Mouse (Mus musculus): ENCODE data around the gene Srrm2. TPM values are rescaled to one million over a fixed set of nuclear protein-coding genes. Genes with fewer than 3 reads are reported as not detected.
"Not testable (repeated sequence)": the region's sequence is repeated elsewhere in the genome, so short reads cannot be mapped to it uniquely, and the experiment has no call there.

Srrm2 gene
- polyA plus RNA-seq, 1 experiment from 2014 or later = 536 TPM

GRCm38 (mm10) chr17:23771284-23772218 is 18.8 kb upstream of the Srrm2 start, which contains the start of gene Flywch1:
Flywch1 (minus strand) TSS chr17:23771602.
- Histone ChIP-seq H3K9me3 (replicated peaks) (no peaks in the 10 kb centered on the region), H3K36me3 (peaks cover 11% of the 10 kb centered on the region; the same call in 1 of the 2 replicates), H3K4me2 (peak within 1 kb of the TSS; percentile 75), H3K4me1 (peaks cover 15% of the 10 kb centered on the region), H3K4me3 (replicated peaks) (peak within 1 kb of the TSS; percentile 93), H3K27ac (peak within 1 kb of the TSS; percentile 89), H3K9ac (peak within 1 kb of the TSS; percentile 94), H3K27me3 (no peaks in the 10 kb centered on the region)
- 3% methylated on average over 56 of the region's 58 CpGs for WGBS
- peak; percentile 97 for ATAC-seq (replicated peaks; ENCODE audit: low FRiP score)

- 87% methylated on average over 2 of the region's 2 CpGs for WGBS
- H3K27ac ChIP-seq; H3K9me3 ChIP-seq (replicated peaks); H3K27me3 ChIP-seq; H3K9ac ChIP-seq; H3K4me3 ChIP-seq (replicated peaks); ATAC-seq (replicated peaks; ENCODE audit: low FRiP score): not testable (repeated sequence)
- peaks cover 11% of the 10 kb centered on the region; the same call in 1 of the 2 replicates for H3K36me3 ChIP-seq
- H3K4me2 ChIP-seq = 0 out of 2 replicates have a peak overlapping the region, but pooled peaks have one; percentile 75
- H3K4me1 ChIP-seq = peaks cover 15% of the 10 kb centered on the region
Observed at GRCm38 (mm10) chr17:23772219-23772556, 18.1 kb upstream of the Srrm2 start.

GRCm38 (mm10) chr17:23773676-23774075 is 16.7 kb upstream of the Srrm2 start:
- ATAC-seq (replicated peaks; ENCODE audit: low FRiP score) = no peak
- Histone ChIP-seq H3K36me3 (peaks cover 3% of the 10 kb centered on the region; the same call in 1 of the 2 replicates), H3K9me3 (replicated peaks) (no peaks in the 10 kb centered on the region), H3K27ac (no peak overlapping the region), H3K27me3 (no peaks in the 10 kb centered on the region), H3K4me1 (peaks cover 15% of the 10 kb centered on the region), H3K4me2 (no peak overlapping the region), H3K9ac (no peak overlapping the region), H3K4me3 (replicated peaks) (no peak overlapping the region)
- 73% methylated on average over 6 of the region's 6 CpGs for WGBS

- 4% methylated on average over 12 of the region's 12 CpGs for WGBS
- Histone ChIP-seq H3K4me2 (no peak overlapping the region), H3K27ac (no peak overlapping the region), H3K27me3 (no peaks in the 10 kb centered on the region), H3K9ac (no peak overlapping the region), H3K9me3 (replicated peaks) (no peaks in the 10 kb centered on the region), H3K4me1 (peaks cover 15% of the 10 kb centered on the region), H3K4me3 (replicated peaks) (no peak overlapping the region), H3K36me3 (no peaks in the 10 kb centered on the region)
- ATAC-seq (replicated peaks; ENCODE audit: low FRiP score) = peak; percentile 47
Observed at GRCm38 (mm10) chr17:23774090-23774489, 16.2 kb upstream of the Srrm2 start.

GRCm38 (mm10) chr17:23776216-23776615 is 14.1 kb upstream of the Srrm2 start:
- Histone ChIP-seq H3K4me1 (peaks cover 7% of the 10 kb centered on the region; the same call in 1 of the 2 replicates), H3K36me3 (no peaks in the 10 kb centered on the region), H3K27ac (no peak overlapping the region), H3K4me3 (replicated peaks) (no peak overlapping the region), H3K9me3 (replicated peaks) (no peaks in the 10 kb centered on the region), H3K9ac (no peak overlapping the region), H3K27me3 (no peaks in the 10 kb centered on the region), H3K4me2 (no peak overlapping the region)
- 71% methylated on average over 10 of the region's 10 CpGs for WGBS
- ATAC-seq (replicated peaks; ENCODE audit: low FRiP score) = no peak

- Histone ChIP-seq H3K9me3 (replicated peaks) (no peaks in the 10 kb centered on the region), H3K36me3 (no peaks in the 10 kb centered on the region), H3K9ac (no peak overlapping the region), H3K4me2 (no peak overlapping the region), H3K27ac (no peak overlapping the region), H3K27me3 (no peaks in the 10 kb centered on the region), H3K4me3 (replicated peaks) (no peak overlapping the region), H3K4me1 (0 out of 2 replicates have a peak, but pooled peaks cover 2% of the 10 kb centered on the region)
- 65% methylated on average over 2 of the region's 2 CpGs for WGBS
- ATAC-seq (replicated peaks; ENCODE audit: low FRiP score) = no peak
Observed at GRCm38 (mm10) chr17:23777141-23777540, 13.2 kb upstream of the Srrm2 start.

GRCm38 (mm10) chr17:23778447-23778846 is 11.9 kb upstream of the Srrm2 start:
- Histone ChIP-seq H3K27me3 (no peaks in the 10 kb centered on the region), H3K4me2 (no peak overlapping the region), H3K9me3 (replicated peaks) (no peaks in the 10 kb centered on the region), H3K36me3 (no peaks in the 10 kb centered on the region), H3K4me1 (0 out of 2 replicates have a peak, but pooled peaks cover 2% of the 10 kb centered on the region), H3K9ac (no peak overlapping the region), H3K27ac (no peak overlapping the region), H3K4me3 (replicated peaks) (no peak overlapping the region)
- WGBS = 42% methylated on average over 2 of the region's 2 CpGs
- no peak for ATAC-seq (replicated peaks; ENCODE audit: low FRiP score)

- Histone ChIP-seq H3K27me3 (no peaks in the 10 kb centered on the region), H3K9me3 (replicated peaks) (no peaks in the 10 kb centered on the region), H3K4me2 (no peak overlapping the region), H3K36me3 (no peaks in the 10 kb centered on the region), H3K9ac (no peak overlapping the region), H3K4me1 (peaks cover 12% of the 10 kb centered on the region), H3K4me3 (replicated peaks) (no peak overlapping the region), H3K27ac (no peak overlapping the region)
- no peak for ATAC-seq (replicated peaks; ENCODE audit: low FRiP score)
Observed at GRCm38 (mm10) chr17:23783352-23783751, 7.0 kb upstream of the Srrm2 start.

- WGBS = 2% methylated on average over 43 of the region's 43 CpGs
- Histone ChIP-seq H3K9me3 (replicated peaks) (no peaks in the 10 kb centered on the region), H3K27ac (peak within 1 kb of the TSS; percentile 65), H3K4me3 (replicated peaks) (peak within 1 kb of the TSS; percentile 56), H3K36me3 (no peaks in the 10 kb centered on the region), H3K4me1 (peaks cover 26% of the 10 kb centered on the region), H3K27me3 (no peaks in the 10 kb centered on the region), H3K4me2 (peak within 1 kb of the TSS; percentile 83), H3K9ac (peak within 1 kb of the TSS; percentile 62)
- peak; percentile 77 for ATAC-seq (replicated peaks; ENCODE audit: low FRiP score)
Observed at GRCm38 (mm10) chr17:23785561-23786471, 4.5 kb upstream of the Srrm2 start, which contains the start of gene Flywch2. Flywch2 (minus strand) TSS chr17:23786081.

- H3K4me2 ChIP-seq = peak overlapping the region; percentile 83
- 0 out of 2 replicates have a peak, but pooled peaks have one; percentile 7 for ATAC-seq (replicated peaks; ENCODE audit: low FRiP score)
- H3K9ac ChIP-seq = peak overlapping the region; percentile 62; the same call in 1 of the 2 replicates
- 11% methylated on average over 13 of the region's 13 CpGs for WGBS
- H3K9me3 ChIP-seq (replicated peaks) = no peaks in the 10 kb centered on the region
- H3K4me1 ChIP-seq = peaks cover 31% of the 10 kb centered on the region
- no peaks in the 10 kb centered on the region for H3K27me3 ChIP-seq
- no peaks in the 10 kb centered on the region for H3K36me3 ChIP-seq
- peak overlapping the region; percentile 65 for H3K27ac ChIP-seq
- peak overlapping the region; percentile 56 for H3K4me3 ChIP-seq (replicated peaks)
Observed at GRCm38 (mm10) chr17:23786510-23786931, 3.8 kb upstream of the Srrm2 start.

GRCm38 (mm10) chr17:23788973-23789372 is 1.4 kb upstream of the Srrm2 start:
- Histone ChIP-seq H3K9me3 (replicated peaks) (no peaks in the 10 kb centered on the region), H3K27me3 (no peaks in the 10 kb centered on the region), H3K9ac (no peak overlapping the region), H3K27ac (no peak overlapping the region), H3K4me2 (no peak overlapping the region), H3K4me1 (peaks cover 31% of the 10 kb centered on the region), H3K36me3 (no peaks in the 10 kb centered on the region), H3K4me3 (replicated peaks) (no peak overlapping the region)
- ATAC-seq (replicated peaks; ENCODE audit: low FRiP score) = no peak
- WGBS = 88% methylated on average over 4 of the region's 4 CpGs
